Mouse (Mus musculus) erythroid progenitor cell, adult 5-6 weeks (primary cell): ENCODE measurements around the gene Car14. TPM values are rescaled to one million over a fixed set of nuclear protein-coding genes. Genes with fewer than 3 reads are reported as not detected.
"Not testable (repeated sequence)": the region's sequence is repeated elsewhere in the genome, so short reads cannot be mapped to it uniquely, and the experiment has no call there.

Source experiments
- ATAC-seq: replicated peaks from 2 replicates; pipeline ENCODE4 v1.8.0; 2016; ENCODE audit warnings: moderate number of reproducible peaks, mild to moderate bottlenecking, moderate TSS enrichment, inconsistent platforms; ENCODE audit not compliant: poor library complexity, low FRiP score, severe bottlenecking
- total RNA-seq, 2 experiments: library from RNA; stranded (forward) in 1 of 2; stranded (reverse) in 1 of 2; fragments of 150-400 nt in 1 of 2; fragments of 186-747, 209-891 nt in 1 of 2; gene quantifications; 2 replicates each; pipeline versions ENCODE4 v1.2.3 to v1.2.4; 2015 to 2017; ENCODE audit warnings: low replicate concordance in 2 of 2

Car14 gene
- total RNA-seq (2015; ENCODE audit: low replicate concordance) (not detected in 2 replicates), total RNA-seq (2017; ENCODE audit: low replicate concordance) (not detected in 2 replicates)

GRCm38 (mm10) chr3:95904568-95904967 is at the start of gene Car14:
Gene Car14 (minus strand): TSS chr3:95904691.
- no peak for ATAC-seq

- ATAC-seq: no peak
Observed at GRCm38 (mm10) chr3:95953522-95953921, 49.0 kb upstream of the Car14 start.

GRCm38 (mm10) chr3:95953023-95953422 is 48.5 kb upstream of the Car14 start:
- no peak for ATAC-seq

DNA sequence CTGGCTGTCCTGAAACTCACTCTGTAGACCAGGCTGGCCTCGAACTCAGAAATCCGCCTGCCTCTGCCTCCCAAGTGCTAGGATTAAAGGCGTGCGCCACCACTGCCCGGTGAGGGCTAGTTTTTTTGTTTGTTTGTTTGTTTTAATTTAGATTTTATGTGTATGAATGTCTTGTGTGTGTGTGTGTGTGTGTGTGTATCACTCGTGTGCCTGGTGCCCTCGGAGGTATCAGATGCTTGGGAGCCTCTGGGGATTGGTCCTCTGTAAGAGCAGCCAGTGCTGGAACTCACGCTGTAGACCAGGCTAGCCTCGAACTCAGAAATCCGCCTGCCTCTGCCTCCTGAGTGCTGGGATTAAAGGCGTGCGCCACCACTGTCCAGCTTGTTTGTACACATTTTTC is 47.1 kb upstream of the Car14 start:
- not testable (repeated sequence) for ATAC-seq

DNA sequence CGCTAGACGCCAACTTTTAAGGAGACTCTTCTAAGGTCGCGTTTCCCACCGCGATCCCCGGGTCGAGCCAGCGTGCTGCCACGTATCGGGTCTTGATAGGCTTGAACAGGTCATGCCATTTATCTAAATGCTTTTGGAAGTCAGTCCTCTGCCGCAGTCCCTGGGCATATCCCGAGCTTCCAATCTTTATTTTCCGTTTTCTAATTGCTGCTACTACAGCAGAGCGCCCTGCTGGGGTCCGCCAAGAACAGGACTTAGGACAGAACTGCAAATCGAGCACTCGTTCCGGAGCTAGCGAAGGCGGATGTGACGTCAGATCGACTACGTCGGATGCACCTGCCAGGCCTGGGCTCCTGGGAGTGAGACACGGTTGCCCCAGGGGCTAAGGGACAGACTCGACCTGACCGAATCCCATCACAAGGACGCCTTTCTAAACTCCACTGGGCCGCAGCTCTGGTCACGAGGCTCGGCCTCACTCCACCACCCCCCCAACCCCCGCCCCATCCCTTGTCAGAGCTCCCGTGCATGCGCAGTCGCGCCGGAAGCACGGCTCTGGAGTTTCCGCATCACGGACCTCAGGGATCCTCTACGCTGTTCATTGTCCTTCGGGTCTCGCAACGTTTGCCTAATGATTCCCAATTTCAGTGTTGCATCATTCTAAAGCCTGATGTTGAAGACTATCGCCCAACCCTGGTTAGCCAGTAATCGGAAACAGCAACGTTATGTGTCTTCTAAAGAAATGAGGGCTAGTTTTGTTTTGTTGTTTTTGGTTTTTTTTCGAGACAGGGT is 46.5 kb upstream of the Car14 start:
- peak; percentile 93 for ATAC-seq

DNA sequence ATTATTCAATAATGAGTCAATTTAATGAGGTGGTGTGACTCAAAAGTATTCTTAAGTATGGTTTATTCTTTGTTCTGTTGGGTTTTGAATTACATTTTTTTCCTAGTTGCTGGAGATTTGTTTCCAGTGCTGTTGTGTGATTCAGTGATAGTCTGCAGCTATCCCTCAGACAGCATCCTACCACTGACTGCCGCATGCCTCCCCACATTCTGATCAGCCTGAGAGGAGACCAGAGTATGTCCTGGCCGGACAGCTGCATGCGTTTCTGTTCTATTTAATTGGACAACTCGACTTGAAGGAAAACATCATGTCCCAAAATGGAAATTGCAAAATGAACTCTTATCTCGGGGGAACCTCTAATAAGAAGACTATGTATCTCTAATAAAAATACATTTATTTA is 43.8 kb upstream of the Car14 start:
- no peak for ATAC-seq

GRCm38 (mm10) chr3:95945731-95946240 is 41.3 kb upstream of the Car14 start:
- ATAC-seq: no peak

- ATAC-seq: no peak
Observed at GRCm38 (mm10) chr3:95944742-95945141, 40.3 kb upstream of the Car14 start.

DNA sequence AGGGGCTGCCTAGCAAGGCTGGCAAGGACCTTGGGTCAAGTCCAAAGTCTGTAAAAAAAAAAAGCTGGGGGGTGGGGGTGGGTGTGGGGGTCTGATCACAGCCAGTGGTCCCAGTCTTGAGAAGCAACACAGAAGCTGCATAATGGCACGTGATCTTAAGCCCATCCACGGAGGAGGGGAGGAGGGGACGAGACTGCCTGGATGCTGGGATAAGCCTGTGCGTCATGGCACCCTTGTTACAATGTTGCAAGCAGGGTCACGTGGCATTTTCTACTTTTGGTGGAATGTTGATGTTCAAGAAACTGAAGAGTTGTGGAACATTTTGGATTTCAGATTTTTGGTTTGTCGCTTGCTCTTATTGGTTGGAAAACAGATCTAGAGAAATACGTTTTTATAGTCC is 38.7 kb upstream of the Car14 start:
- ATAC-seq: no peak

DNA sequence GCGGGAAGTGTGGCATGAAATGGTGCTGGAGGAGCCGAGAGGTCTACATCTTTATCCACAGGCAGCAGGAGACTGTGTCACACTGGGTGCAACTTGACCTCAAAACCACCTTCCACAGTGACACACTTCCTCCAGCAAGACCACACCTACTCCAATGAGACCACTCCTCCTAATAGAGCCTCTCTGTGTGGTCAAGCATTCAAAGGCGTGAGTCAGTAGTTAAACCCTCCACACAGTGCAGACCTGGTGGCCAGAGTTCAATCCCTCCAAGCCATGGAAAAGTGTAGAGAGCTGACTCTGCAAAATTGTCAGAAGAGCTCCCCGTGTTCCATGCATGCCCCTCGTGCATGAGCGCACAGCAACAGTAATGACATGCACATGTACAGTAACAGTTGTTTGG is 38.3 kb upstream of the Car14 start:
- ATAC-seq: no peak

- ATAC-seq: no peak
Observed at GRCm38 (mm10) chr3:95938835-95939234, 34.3 kb upstream of the Car14 start.

DNA sequence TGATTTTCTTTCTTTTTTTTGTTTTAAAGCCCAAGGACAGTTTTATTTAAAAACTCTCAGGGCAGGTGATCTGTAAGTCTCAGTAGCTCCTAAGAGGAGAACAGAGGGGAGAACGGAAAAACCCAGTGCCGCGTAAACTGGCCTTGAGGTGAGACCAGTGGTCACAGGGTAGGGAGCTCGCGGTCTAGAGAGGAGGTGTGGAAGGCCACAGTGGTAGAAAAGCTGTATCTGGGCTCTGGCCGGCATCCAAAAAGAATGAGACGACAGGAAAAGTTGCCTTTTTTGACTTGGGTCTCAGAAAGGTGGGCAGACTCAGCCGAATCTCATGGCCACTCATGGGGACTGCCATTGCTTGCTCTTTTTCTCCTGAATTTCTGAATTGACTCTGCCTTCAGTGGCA is 33.7 kb upstream of the Car14 start:
- ATAC-seq: no peak

DNA sequence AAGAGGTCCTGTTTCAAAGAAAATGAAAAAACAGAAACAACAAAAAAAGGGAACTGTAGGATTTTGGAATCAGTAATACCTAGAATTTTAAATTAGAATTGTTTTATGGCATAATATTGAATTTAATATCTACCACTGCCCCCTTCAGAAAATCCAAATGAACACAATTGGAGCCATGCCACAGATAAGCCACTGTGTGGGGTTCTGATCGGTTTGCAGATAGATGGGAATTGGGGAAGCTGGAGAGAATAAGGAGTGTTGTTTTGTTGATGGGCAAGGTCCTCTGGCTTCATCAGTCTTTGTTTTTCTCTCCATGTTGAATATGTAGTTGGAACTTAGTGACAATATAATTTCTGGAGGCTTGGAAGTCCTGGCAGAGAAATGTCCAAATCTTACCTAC is 30.0 kb upstream of the Car14 start:
- ATAC-seq: no peak

DNA sequence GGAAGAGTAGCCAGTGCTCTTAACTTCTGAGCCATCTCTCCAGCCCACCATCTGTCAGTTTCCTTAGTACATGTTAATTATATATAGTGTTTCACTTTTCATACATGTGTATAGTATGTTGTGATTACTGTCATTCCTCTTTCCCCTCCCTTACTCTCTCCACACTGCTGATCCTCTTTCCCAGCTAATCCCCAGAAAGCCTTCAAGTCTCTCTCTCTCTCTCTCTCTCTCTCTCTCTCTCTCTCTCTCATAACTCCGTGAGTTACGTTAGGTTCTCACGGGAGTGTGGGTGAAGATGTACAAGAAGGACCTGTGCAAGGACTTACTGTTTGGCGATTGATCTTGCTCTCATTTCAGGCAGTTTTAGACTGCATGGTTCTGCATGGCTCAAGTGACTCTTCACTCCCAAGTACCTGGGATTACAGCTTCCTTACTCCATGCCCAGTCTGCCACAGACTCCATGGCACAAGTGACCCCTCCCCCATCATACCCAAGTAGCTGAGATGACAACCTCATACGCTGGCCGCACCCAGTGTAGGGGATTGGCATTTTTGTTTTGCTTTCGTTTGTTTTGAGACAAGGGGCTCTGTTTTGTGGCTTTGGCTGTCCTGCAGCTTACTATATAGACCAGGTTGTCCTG is 28.7 kb upstream of the Car14 start:
- no peak for ATAC-seq

GRCm38 (mm10) chr3:95932566-95932965 is 28.1 kb upstream of the Car14 start:
- ATAC-seq: no peak

- ATAC-seq: no peak
Observed at GRCm38 (mm10) chr3:95932157-95932556, 27.7 kb upstream of the Car14 start.

DNA sequence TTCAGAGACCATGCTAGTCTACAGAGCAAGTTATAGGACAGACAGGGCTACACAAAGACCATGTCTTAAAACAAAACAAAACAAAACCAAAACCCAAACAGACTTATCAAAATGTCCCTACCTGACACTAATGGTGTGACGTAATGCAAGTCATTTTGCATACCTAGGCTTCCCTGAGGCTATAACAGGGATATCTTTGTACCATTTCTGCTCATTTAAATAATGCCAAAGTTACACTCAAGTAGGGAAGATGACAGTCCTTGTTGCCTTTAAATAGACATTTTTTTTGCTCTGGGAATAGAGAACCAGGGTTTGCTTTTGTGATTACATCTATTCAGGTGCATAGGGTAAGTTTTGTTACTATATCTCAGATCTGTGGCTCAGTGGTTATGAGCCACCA is 27.0 kb upstream of the Car14 start:
- no peak for ATAC-seq

DNA sequence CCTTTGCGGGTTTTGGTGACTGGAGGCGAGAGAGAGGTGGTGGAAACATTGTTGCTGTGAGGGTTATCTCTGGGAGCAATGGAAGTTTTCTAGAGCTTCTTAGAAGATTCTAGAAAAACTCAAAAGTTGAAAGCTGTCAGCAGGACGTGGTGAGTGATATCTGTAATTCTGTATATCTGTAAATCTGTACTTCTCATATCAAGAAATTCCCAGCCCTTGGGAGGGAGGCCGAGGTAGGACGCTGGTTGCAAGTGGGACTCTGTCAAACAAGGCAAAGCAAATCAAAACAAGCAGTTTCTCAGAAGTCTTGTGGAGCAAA is 25.9 kb upstream of the Car14 start:
- ATAC-seq: no peak

DNA sequence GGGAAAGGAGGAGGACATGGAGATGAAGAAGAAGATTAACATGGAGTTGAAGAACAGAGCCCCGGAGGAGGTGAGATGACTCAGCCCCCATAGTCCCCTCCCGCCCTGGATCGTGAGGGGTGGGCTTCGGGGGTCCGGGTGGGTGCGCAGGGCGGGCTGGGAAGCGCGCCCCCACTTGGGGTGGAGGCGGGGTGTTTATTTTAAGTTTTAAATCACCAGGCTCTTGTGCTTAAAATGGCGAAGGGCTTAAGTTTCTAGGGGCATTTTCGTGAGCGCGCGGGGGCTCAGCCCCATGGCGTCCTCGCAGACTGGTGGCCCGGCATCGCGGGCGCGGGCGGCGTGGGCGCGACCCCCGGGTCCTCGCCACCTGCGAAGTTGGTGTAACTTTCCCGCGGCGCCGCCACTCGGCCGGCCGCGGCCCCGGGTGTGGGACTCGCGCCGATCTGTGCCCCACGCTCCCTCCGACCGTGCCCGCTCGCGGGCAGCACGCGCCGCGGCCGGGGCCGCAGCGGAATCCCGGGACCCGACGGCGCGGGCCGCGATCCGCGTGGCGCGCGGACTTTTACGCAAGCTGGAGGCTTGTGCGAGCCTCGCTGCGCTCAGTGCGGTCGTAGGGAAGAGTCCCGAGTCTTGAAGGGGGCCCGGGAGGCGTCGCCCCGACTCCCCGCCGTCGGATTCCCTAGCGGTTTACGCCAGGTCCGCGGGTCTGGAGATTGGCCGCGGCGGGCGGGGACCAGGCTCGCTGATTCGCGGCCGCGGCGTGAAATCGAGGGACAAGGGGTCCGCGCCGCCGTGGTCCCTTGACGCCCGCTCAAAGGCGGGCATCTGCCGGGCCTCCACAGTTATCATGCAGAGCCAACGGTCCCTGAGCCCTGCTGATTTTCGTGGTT is 25.3 kb upstream of the Car14 start:
- peak; percentile 9; the same call in 1 of the 2 replicates for ATAC-seq
